Mouse (Mus musculus): Measurements from ENCODE around the gene Mthfr. TPM values are rescaled to one million over a fixed set of nuclear protein-coding genes. Genes with fewer than 3 reads are reported as not detected.
A peak's percentile ranks its signal among the peaks of the same experiment; 100 is the strongest.
"Not testable (repeated sequence)": the region's sequence is repeated elsewhere in the genome, so short reads cannot be mapped to it uniquely, and the experiment has no call there.

Mthfr gene
- total RNA-seq, 2 experiments from 2014 or later, result 29.0 to 54.7 TPM

- peak; percentile 35 to 44 for DNase-seq
Measured at GRCm38 (mm10) chr4:148040029-148040830, 1.4 kb downstream of the Mthfr start.

GRCm38 (mm10) chr4:148040933-148041610, 2.2 kb downstream of the Mthfr start:
- peak; percentile 88 to 92 for DNase-seq

- DNase-seq, result peak; percentile 40 to 68
Measured at GRCm38 (mm10) chr4:148041611-148042191, 2.8 kb downstream of the Mthfr start.

GRCm38 (mm10) chr4:148043327-148043726, 4.5 kb downstream of the Mthfr start:
- not testable (repeated sequence) for DNase-seq

GRCm38 (mm10) chr4:148044113-148044512, 5.2 kb downstream of the Mthfr start:
- DNase-seq, result no peak

- DNase-seq, result no peak
Measured at GRCm38 (mm10) chr4:148046450-148047031, 7.7 kb downstream of the Mthfr start.

GRCm38 (mm10) chr4:148050396-148050914, 11.6 kb downstream of the Mthfr start:
- not testable (repeated sequence) for DNase-seq

GRCm38 (mm10) chr4:148051046-148051776, 12.3 kb downstream of the Mthfr start:
- no peak for DNase-seq

GRCm38 (mm10) chr4:148051886-148052285, 13.0 kb downstream of the Mthfr start:
- no peak for DNase-seq

- no peak for DNase-seq
Measured at GRCm38 (mm10) chr4:148052976-148053375, 14.1 kb downstream of the Mthfr start.

- DNase-seq, result no peak
Measured at GRCm38 (mm10) chr4:148053417-148053920, 14.6 kb downstream of the Mthfr start.

- no peak for DNase-seq
Measured at GRCm38 (mm10) chr4:148054961-148055695, 16.3 kb downstream of the Mthfr start.

- DNase-seq, result no peak
Measured at GRCm38 (mm10) chr4:148056246-148056645, 17.4 kb downstream of the Mthfr start.

GRCm38 (mm10) chr4:148056801-148057200, 17.9 kb downstream of the Mthfr start:
- DNase-seq, result peak in 1 of 2 experiments; percentile 69

- DNase-seq, result no peak
Measured at GRCm38 (mm10) chr4:148057661-148058209, 18.9 kb downstream of the Mthfr start.

- DNase-seq, result no peak
Measured at GRCm38 (mm10) chr4:148058218-148058819, 19.4 kb downstream of the Mthfr start.

GRCm38 (mm10) chr4:148058993-148059392, 20.1 kb downstream of the Mthfr start:
- no peak for DNase-seq

- DNase-seq, result peak; percentile 65 to 72
Measured at GRCm38 (mm10) chr4:148060120-148061085, 21.5 kb downstream of the Mthfr start.

- DNase-seq, result no peak
Measured at GRCm38 (mm10) chr4:148061086-148061480, 22.2 kb downstream of the Mthfr start.
